Mouse (Mus musculus): ENCODE results near the gene Gm5640. TPM values are rescaled to one million over a fixed set of nuclear protein-coding genes. Genes with fewer than 3 reads are reported as not detected.
"Not testable (repeated sequence)": the region's sequence is repeated elsewhere in the genome, so short reads cannot be mapped to it uniquely, and the experiment has no call there.

The Gm5640 gene
- not detected in 2 replicates for total RNA-seq (2015; ENCODE audit: low replicate concordance)
- not detected in 2 replicates for total RNA-seq (2017; ENCODE audit: low replicate concordance)

DNA sequence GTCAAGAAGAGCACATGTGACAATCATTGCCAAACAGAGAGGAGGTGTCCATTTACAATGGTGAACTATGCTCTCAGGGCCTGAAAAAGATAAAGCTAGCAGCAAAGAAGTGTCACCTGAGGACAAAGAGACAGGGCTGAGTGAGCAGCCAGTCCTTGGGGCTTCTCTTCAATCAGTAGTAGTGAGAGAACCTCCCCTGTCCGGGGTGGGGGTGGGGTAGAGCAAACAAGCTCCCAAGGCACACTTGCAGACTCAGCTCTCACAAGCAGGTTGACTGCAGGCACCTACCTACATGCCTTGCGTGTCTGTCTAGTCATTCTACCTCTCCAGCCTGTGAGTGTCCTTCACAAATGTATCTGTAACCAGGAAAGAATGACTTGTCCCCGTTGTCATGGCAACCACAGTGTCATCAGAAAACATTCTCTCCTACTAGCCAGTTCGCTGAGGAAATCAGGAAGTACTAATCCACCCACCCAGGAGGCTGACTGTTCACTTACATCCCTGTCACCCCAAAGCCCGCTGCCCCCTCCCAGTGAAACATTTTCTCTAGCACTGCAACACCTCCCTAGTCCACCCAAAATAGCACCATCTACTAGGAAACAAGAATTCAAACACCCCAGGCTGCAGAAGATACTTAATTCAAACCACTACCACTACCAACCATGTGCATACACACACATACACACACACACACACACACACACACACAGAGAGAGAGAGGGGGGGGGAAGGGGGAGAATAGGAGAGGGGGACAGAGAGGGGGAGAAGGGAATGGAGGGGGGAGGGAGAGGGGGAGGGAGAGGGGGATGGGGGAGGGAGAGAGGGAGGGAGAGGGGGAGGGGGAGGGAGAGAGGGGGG is at the start of gene Gm5640:
Gene Gm5640 (minus strand): TSS at position 170 of the 858 bp plus-strand sequence.
- not testable (repeated sequence) for ATAC-seq (replicated peaks; ENCODE audit: low FRiP score, poor library complexity, severe bottlenecking)

DNA sequence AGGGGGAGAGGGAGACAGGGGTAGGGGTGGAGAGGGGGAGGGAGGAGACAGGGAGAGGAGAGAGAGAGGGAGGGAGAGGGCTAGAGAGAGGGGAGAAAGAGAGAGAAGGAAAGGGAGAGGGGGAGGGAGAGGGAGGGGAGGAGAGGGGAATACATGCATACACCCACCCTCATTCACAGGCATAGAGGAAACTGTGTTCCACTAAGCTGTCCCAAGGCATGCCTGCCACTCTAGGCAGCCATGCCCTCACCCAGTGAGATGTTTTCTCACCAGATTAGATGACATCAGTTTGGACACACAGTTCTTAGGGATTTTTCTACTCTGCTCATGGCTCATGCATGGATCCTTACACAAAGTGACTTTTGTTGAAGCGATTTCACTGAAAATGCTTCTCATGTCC is 958 bp upstream of the Gm5640 start:
- ATAC-seq (replicated peaks; ENCODE audit: low FRiP score, poor library complexity, severe bottlenecking), result not testable (repeated sequence)

DNA sequence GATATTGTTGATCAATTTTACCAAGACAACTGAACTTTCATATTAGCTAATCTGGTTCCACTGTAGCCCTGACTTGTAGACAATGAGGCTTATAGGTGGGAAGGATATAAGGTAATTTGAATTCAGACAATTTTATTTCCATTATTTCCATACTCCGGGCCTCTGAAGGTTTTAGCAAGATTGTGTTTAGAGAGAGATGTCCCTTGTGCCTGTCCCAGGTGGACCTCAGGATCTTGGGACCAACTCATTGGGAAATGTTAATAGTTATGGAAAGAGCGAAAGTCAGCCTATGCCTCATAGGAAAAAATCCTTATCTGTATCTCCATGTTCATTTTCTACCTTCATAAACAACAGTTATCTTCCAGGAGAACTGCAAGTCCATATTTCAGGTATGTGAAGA is 53.1 kb downstream of the Gm5640 start, which contains the start of gene Olfr1325:
Gene Olfr1325 (plus strand): TSS at position 301 of the 400 bp plus-strand sequence.
- no peak for ATAC-seq (replicated peaks; ENCODE audit: low FRiP score, poor library complexity, severe bottlenecking)

Other genes with a start within 250 kb of the Gm5640 start
- gene G6pdx, start 216.4 kb downstream of the Gm5640 start, total RNA-seq (2015; ENCODE audit: low replicate concordance), result 89.3 and 104 TPM in 2 replicates
- 46.4 and 58.4 TPM in 2 replicates for gene G6pdx, start 216.4 kb downstream of the Gm5640 start, total RNA-seq (2017; ENCODE audit: low replicate concordance)
- not detected in 2 replicates for gene Gm6880, start 164.2 kb downstream of the Gm5640 start, total RNA-seq (2015; ENCODE audit: low replicate concordance)
- gene Gm6880, start 164.2 kb downstream of the Gm5640 start, total RNA-seq (2017; ENCODE audit: low replicate concordance), result not detected in 2 replicates
- not detected in 2 replicates for gene Olfr1326-ps1, start 70.7 kb downstream of the Gm5640 start, total RNA-seq (2015; ENCODE audit: low replicate concordance)
- gene Olfr1326-ps1, start 70.7 kb downstream of the Gm5640 start, total RNA-seq (2017; ENCODE audit: low replicate concordance), result not detected in 2 replicates
- gene Olfr1325, start 53.0 kb downstream of the Gm5640 start, total RNA-seq (2015; ENCODE audit: low replicate concordance), result not detected in 2 replicates
- gene Olfr1325, start 53.0 kb downstream of the Gm5640 start, total RNA-seq (2017; ENCODE audit: low replicate concordance), result not detected in 2 replicates
- gene Gm6890, start 95.3 kb upstream of the Gm5640 start, total RNA-seq (2015; ENCODE audit: low replicate concordance), result not detected in 2 replicates
- not detected in 2 replicates for gene Gm6890, start 95.3 kb upstream of the Gm5640 start, total RNA-seq (2017; ENCODE audit: low replicate concordance)
- gene Gm5936, start 191.6 kb upstream of the Gm5640 start, total RNA-seq (2015; ENCODE audit: low replicate concordance), result not detected in 2 replicates
- gene Gm5936, start 191.6 kb upstream of the Gm5640 start, total RNA-seq (2017; ENCODE audit: low replicate concordance), result not detected in 2 replicates